Mouse (Mus musculus) thymus, adult 18-20 months (tissue): ENCODE results near the gene Megf9.

Source experiments
- DNase-seq, 2 experiments: peaks; one replicate each; pipeline ENCODE4 v3.0.0; 2022; ENCODE audit warnings: mixed read lengths in 2 of 2

Megf9 gene

GRCm38 (mm10) chr4:70534891-70535269, at the start of gene Megf9:
TSS of gene Megf9 (minus strand) at chr4:70534995.
- DNase-seq: peak; percentile 97

- no peak for DNase-seq
These were observed 44.9 kb upstream of the Megf9 start for GRCm38 (mm10) chr4:70579654-70580053.

- no peak for DNase-seq
These were observed 43.5 kb upstream of the Megf9 start for GRCm38 (mm10) chr4:70578301-70578700.

GRCm38 (mm10) chr4:70576096-70576495, 41.3 kb upstream of the Megf9 start:
- DNase-seq: no peak

- no peak for DNase-seq
These were observed 39.1 kb upstream of the Megf9 start for GRCm38 (mm10) chr4:70573926-70574325.

GRCm38 (mm10) chr4:70553888-70554287, 19.1 kb upstream of the Megf9 start:
- no peak for DNase-seq

- no peak for DNase-seq
These were observed 18.5 kb upstream of the Megf9 start for GRCm38 (mm10) chr4:70553230-70553797.

GRCm38 (mm10) chr4:70552120-70552519, 17.3 kb upstream of the Megf9 start:
- no peak for DNase-seq

GRCm38 (mm10) chr4:70547411-70548148, 12.8 kb upstream of the Megf9 start:
- DNase-seq: no peak

GRCm38 (mm10) chr4:70545869-70546542, 11.2 kb upstream of the Megf9 start:
- no peak for DNase-seq

GRCm38 (mm10) chr4:70544390-70544789, 9.6 kb upstream of the Megf9 start:
- no peak for DNase-seq

- DNase-seq: no peak
These were observed 7.6 kb upstream of the Megf9 start for GRCm38 (mm10) chr4:70542387-70542786.

GRCm38 (mm10) chr4:70540743-70541142, 5.9 kb upstream of the Megf9 start:
- DNase-seq: no peak

GRCm38 (mm10) chr4:70536661-70537580, 2.1 kb upstream of the Megf9 start:
- no peak for DNase-seq

GRCm38 (mm10) chr4:70535711-70536311, 1.0 kb upstream of the Megf9 start:
- DNase-seq: peak; percentile 9 to 15

- DNase-seq: no peak
These were observed 494 bp upstream of the Megf9 start for GRCm38 (mm10) chr4:70535289-70535688.

GRCm38 (mm10) chr4:70534078-70534890, 511 bp downstream of the Megf9 start:
- DNase-seq: peak; percentile 49 to 54

- DNase-seq: no peak
These were observed 1.6 kb downstream of the Megf9 start for GRCm38 (mm10) chr4:70533056-70533805.

- no peak for DNase-seq
These were observed 3.8 kb downstream of the Megf9 start for GRCm38 (mm10) chr4:70531021-70531420.

GRCm38 (mm10) chr4:70528622-70529021, 6.2 kb downstream of the Megf9 start:
- DNase-seq: no peak

- no peak for DNase-seq
These were observed 11.4 kb downstream of the Megf9 start for GRCm38 (mm10) chr4:70523346-70523745.
